Mouse (Mus musculus) adrenal gland, postnatal 36 days (tissue): ENCODE results near the gene Lmf1. TPM values are rescaled to one million over a fixed set of nuclear protein-coding genes. Genes with fewer than 3 reads are reported as not detected.

Experiments used
- DNase-seq, 2 experiments: peaks; one replicate each; pipeline ENCODE4 v3.0.0; 2021; ENCODE audit warnings: mixed read lengths in 1 of 2
- total RNA-seq, 2 experiments: library from RNA; stranded (reverse); gene quantifications; 2 replicates each; pipeline ENCODE4 v1.2.3; 2021

Gene Lmf1
- total RNA-seq, 2 experiments from 2014 or later = 29.6 to 37.9 TPM

- DNase-seq = peak; percentile 17 to 40
Observed at GRCm38 (mm10) chr17:25643517-25644294, 64.8 kb downstream of the Lmf1 start.

DNA sequence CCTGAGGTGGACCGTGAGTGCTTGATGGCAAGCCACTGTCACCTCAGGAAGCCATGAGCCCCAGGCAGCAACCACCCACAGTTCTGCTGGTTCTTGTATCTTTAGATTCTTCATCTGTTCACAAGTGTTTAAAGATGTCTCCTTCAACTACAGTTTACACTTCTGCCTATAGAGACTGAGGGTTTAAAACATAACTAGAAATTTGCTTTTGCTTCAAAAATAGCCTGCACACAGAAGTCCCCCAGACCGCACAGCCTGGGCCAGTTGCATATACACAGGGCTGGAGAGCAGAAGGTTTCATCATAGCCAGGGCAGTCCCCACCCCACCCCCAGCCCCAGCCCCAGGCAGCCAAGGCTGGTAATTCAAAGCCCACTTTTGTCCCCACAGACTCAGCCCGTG is 65.9 kb downstream of the Lmf1 start:
- no peak for DNase-seq

GRCm38 (mm10) chr17:25645661-25646060 is 66.8 kb downstream of the Lmf1 start:
- DNase-seq = no peak

DNA sequence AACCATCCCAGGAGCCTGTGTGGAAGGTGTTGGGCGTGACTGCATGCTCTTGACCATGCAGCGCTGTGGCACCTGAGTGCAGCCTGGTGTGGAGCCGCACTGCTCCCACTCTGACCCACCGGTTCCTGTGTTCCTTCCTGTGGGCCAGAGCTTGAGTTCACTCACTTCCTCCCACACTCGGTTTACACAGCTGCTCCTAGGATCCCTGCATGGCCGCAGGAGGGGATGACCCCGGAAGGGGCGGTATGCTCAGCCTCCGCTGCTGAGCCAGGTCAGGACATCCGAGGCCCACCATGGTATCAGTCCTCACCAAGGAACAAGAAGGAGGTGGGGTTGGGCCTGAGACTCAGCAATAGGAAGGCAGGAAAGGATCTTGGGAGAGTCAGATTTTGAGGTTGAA is 69.0 kb downstream of the Lmf1 start:
- peak in 1 of 2 experiments; percentile 28 for DNase-seq

GRCm38 (mm10) chr17:25648678-25649216 is 69.9 kb downstream of the Lmf1 start:
- DNase-seq = no peak

DNA sequence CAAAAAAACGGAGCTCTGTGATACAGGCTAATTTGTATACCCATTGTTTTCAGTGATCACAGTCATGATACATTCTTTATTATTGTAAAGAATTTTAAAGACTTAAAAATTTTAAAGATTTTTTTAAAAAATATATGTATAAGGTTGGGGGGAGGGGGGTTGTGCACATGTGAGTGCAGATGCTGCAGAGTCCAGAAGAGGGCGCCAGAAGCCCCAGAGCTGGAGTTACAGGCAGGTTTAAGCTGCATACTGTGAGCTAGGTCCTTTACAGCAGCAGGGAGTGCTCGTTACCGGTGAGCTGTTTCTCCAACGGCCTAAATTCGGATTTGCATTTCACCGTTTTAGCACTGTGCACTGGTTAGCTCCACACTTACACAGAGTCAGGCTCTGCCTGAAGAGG is 71.8 kb downstream of the Lmf1 start:
- no peak for DNase-seq

DNA sequence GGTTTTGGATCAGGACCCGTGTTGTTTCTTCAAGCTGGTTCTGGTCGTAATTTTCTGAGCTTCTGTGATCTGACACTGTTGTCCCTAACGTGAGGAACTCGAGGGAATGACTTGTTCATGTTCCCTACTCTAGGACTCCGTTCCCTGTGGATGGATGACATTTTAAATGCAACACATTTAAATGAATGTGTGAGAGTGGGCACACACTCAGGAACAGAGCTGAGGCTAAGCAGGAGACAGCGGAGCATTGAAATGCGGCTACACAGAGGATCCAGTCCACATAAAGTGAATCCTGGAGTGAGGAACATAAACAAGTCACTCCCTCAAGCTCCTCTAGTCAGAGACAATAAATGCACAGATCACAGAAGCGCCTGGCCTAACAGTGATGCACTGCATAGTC is 73.4 kb downstream of the Lmf1 start:
- no peak for DNase-seq

- DNase-seq = no peak
Observed at GRCm38 (mm10) chr17:25656142-25656825, 77.4 kb downstream of the Lmf1 start.

DNA sequence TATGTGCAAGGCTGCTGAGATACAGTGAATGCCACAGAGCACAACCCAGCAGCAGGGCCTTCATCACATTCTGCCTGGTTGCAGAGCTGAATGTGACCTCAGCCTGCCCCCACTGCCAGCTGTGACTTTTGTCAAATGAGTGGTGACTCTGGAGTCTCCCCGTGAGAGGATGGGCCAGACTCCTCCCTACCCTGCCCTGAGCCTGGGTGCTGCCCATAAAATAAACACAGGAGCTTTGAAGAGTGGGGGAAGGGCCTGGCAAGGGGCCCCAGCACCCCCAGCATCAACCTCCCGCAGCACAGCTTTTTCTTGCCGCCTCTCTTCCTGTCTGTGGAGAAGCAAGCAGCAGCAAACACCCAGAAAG is 77.9 kb downstream of the Lmf1 start:
- DNase-seq = no peak

GRCm38 (mm10) chr17:25663213-25663835 is 84.4 kb downstream of the Lmf1 start:
- no peak for DNase-seq

DNA sequence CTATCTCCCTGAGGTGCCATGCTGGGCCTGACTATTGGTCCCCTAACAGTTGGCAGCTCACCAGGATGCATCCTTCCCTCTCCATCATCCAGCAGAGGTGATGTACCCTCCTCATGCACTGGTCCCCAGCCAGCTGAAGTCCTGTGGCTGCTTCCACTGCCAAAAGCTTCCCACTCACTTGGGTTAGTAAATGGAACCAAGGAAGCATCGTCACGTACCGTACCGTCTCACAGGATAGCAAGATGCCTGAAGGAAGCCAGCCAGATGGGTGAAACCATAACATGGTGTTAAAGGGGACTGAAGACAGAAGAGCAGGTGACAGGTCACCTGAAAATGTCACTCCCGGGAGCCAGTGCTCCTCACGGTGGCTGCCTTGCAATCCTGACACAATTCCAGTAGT is 86.6 kb downstream of the Lmf1 start:
- no peak for DNase-seq

- no peak for DNase-seq
Observed at GRCm38 (mm10) chr17:25665891-25666290, 87.0 kb downstream of the Lmf1 start.

- DNase-seq = no peak
Observed at GRCm38 (mm10) chr17:25668481-25669055, 89.7 kb downstream of the Lmf1 start.

GRCm38 (mm10) chr17:25672982-25673381 is 94.1 kb downstream of the Lmf1 start:
- DNase-seq = no peak

GRCm38 (mm10) chr17:25677969-25678368 is 99.1 kb downstream of the Lmf1 start:
- DNase-seq = no peak

DNA sequence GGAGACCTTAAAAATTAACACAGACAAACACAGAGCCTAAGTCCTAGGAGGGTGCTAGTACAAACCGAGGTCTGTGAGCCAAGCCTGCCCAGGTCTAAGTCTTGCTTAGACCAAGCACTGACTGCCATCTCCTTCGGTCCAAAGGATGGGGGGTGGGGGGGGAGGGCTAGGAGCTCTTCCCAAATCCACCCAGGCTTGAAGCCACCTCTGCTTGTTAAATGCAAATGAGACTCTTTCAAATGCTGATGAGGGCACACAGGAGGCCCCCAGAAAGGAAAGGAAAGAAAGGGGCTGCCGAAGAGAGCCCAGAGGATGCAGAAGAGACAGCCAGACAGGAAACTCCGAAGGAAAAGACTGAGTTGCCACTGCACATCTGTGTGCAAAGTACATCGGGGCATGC is 100.9 kb downstream of the Lmf1 start:
- DNase-seq = no peak

DNA sequence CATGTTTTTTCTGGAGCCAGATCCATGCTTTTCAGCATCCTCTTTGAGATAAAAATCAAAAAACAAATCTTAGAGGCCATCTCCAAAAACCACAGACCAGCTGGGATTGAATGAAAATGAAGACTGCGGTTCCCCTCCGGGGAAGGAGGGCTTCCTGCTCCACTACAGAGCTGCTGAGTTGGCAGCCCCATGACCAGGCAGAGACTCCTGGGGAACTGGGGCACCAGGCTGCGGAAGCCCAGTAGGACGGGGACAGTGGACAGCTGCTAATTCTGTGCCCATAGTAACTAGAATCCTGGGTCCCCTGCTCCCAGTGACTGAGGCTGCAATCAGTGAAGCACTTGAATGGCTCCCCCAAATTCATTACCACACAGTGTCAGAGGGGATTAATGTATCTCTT is 102.8 kb downstream of the Lmf1 start:
- no peak for DNase-seq

DNA sequence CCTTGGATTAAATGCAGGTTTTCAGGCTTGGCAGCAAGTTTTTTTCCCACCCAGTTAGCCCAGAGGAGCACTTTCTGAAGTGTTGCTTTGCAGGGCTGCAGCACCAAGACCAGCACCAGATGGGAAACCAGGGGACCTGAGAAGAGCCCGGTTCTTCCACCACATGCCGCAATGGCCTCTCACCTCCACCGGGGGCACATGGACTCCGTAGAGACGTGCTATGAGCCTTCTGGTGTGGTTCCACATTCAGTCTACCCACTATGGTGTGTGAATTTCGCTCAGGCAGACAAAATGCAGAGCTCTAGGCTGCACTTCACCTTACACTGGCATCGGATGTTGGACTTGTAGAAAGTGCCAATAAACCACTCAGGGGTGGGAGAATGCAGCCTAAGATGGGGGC is 107.4 kb downstream of the Lmf1 start:
- peak in 1 of 2 experiments; percentile 5 for DNase-seq

GRCm38 (mm10) chr17:25688922-25689321 is 110.0 kb downstream of the Lmf1 start:
- DNase-seq = no peak

DNA sequence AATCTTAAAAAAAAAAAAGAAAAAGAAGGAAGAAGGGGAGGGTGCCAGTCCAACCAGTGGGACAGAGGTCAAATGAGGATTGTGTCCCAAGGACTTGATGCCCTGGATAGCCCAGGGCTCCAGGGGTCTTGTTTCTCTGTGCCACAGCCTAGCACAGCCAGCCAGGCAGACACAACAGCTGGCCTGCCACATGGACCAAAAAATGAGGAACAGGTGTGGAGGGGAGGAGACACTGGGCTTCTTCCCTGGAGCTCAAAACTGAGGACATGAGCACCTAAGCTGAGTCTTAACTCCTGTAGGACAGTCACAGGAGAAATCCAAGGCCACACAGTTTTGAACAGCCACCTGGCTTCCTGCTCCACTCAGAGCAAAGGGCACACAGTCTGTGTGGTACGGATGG is 117.4 kb downstream of the Lmf1 start:
- no peak for DNase-seq

- peak; percentile 70 to 80 for DNase-seq
Observed at GRCm38 (mm10) chr17:25698446-25698845, 119.6 kb downstream of the Lmf1 start.

GRCm38 (mm10) chr17:25700863-25701496 is 122.1 kb downstream of the Lmf1 start:
- no peak for DNase-seq
